Mouse (Mus musculus) gonadal fat pad, adult 2 months (tissue): ENCODE measurements around the gene Fbxo41. TPM values are rescaled to one million over a fixed set of nuclear protein-coding genes. Genes with fewer than 3 reads are reported as not detected.
"Not testable (repeated sequence)": the region's sequence is repeated elsewhere in the genome, so short reads cannot be mapped to it uniquely, and the experiment has no call there.

Experiments used
- DNase-seq: peaks from one replicate; pipeline ENCODE4 v3.0.0-alpha.2; 2012; ENCODE audit warnings: low read depth
- polyA plus RNA-seq: library from polyadenylated mRNA; depleted of rRNA; stranded (reverse); fragments of >200 nt; gene quantifications from 2 replicates; pipeline ENCODE4 v1.2.3, GENCODE M21; 2012

Fbxo41 gene
- polyA plus RNA-seq, 1 experiment: 0.09 TPM

- DNase-seq: no peak
Observed at GRCm38 (mm10) chr6:85491606-85492005, 11.2 kb downstream of the Fbxo41 start.

DNA sequence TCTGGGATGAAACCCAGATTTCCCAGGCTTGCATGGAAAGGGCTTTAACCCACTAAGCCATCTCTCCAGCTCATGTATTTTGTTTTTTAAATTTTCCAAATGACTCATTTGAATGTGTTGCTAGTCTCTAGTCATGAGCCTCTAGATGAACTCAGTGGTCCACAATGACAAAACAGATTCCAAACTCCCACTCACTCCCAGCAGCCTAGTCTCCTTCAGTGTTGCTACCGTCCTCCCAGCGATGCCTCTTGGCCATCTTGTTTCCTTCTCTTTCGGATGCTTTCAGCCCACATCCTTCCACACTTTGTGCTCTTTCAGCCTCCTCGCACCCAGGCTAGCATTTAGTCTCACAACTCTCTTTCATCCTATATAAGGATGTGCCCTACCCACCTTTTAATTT lies 12.5 kb downstream of the Fbxo41 start:
- no peak for DNase-seq

DNA sequence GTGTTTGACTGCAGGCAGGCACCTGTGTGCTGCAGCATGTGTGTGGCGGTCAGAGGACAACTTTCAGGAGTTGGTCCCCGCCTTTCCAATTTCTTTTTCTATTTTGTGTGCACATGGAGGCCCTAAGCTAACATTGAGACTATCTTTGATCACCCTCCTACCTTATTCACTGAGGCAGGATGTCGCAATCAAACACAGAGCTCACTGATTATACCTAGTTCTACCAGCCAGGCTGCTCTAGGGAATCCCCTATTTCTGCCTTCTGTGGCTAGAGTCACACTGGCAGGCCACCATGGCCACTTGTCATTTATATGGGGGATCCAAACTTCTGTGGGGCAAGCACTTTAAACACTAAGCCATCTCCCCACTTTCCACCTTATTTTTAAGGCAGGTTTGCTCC lies 13.1 kb downstream of the Fbxo41 start:
- DNase-seq: no peak

DNA sequence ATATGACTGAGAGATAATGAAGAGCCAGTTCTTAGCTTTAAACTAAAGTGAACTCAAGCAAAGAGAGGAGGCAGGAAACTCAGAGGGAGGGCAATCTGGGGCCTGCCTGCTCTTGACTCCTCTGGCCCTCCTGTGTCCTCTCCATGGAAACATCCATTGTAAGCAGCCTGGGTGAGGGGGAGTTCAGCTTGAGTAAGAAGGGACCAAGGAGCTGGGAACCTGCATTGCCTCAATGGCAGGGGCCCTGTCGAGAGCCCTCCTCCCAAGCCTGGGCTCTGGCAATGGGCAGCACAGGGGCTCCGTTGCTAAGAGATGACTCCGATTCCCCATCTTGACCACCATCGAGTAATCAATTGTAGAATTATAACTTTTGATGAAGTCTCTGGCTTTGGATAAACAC lies 14.3 kb downstream of the Fbxo41 start:
- DNase-seq: no peak

GRCm38 (mm10) chr6:85485738-85486137 lies 17.1 kb downstream of the Fbxo41 start:
- DNase-seq: no peak

GRCm38 (mm10) chr6:85483843-85484721 lies 18.7 kb downstream of the Fbxo41 start:
- no peak for DNase-seq

- DNase-seq: no peak
Observed at GRCm38 (mm10) chr6:85480685-85481084, 22.1 kb downstream of the Fbxo41 start.

- no peak for DNase-seq
Observed at GRCm38 (mm10) chr6:85479979-85480378, 22.8 kb downstream of the Fbxo41 start.

- no peak for DNase-seq
Observed at GRCm38 (mm10) chr6:85478416-85478815, 24.4 kb downstream of the Fbxo41 start.

- no peak for DNase-seq
Observed at GRCm38 (mm10) chr6:85477366-85477917, 25.4 kb downstream of the Fbxo41 start.

GRCm38 (mm10) chr6:85475581-85475980 lies 27.2 kb downstream of the Fbxo41 start:
- DNase-seq: no peak

DNA sequence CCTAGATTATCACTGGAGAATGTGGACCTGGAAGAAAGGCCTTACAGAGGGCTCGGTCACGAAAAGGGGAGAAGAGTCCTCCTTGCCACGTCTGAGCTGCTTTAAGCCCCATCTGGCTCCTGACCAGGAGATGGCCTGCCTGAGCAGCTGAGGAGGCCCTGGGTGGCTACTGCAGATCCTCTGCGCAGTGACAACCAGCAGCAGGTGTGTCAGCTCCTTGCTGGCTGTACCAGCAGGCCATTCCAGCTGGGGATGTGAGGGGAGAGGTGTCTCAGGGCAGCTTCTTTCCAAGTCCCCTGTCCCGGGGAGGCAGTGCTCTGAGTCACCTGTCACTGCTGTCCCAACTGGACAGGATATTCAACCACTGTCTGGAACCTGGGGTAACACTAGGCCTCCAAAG lies 30.3 kb downstream of the Fbxo41 start:
- no peak for DNase-seq

DNA sequence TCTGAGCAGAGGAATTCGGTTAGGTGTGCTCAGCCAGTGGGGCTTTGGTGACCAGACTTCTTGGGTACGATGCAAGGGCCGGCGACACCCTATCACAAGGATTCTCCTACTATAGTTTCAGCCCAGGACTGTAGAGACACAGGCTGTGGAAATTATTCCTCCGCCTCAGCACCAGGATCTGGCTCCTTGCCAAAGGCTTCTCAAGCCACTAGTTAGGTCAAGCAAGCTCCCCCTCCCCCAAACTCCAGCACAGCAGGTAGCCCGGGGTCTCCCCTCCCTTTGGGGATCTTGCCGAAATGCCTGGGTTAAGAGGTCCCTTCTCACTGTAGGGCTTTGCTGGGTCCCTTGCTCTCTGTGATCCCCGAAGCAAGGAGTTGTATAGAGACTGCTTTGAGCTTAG lies 30.8 kb downstream of the Fbxo41 start:
- DNase-seq: no peak

- no peak for DNase-seq
Observed at GRCm38 (mm10) chr6:85469660-85470430, 32.9 kb downstream of the Fbxo41 start.

DNA sequence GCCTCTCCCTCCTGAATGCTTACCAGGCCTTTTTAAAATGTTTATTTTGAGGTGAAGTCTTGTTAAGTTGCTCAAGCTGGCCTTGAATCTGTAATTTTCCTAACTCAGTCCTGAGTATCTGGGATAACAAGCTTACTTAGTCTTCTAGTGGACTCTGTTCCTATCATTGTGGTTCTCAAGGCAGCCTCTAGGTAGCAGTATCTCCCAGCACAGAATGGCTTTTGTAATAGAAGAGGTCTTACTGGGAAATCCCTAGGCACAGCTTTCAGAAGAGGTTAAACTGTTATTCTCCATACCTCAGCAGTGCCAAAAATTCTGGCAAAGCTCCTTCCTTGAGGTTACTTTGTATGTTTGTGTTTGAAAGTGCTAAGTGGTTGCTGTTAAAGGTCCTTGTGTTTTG lies 37.4 kb downstream of the Fbxo41 start:
- no peak for DNase-seq

DNA sequence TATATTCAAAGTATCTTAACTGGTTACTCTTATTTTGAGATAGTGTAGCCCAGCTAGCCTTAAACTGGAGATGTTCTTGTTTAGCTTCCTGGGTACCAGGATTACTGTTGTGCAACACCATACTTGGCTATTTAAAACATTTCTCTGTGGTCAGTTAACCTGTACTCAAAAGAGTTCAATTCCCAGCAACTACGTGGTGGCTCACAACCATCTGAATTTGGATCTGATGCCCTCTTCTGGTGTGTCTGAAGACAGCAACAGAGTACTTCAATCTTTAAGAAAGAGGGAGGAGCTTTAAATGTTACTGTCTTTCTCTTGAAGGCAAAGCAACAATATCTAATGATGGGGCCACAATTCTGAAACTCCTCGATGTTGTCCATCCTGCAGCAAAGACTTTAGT lies 43.2 kb downstream of the Fbxo41 start:
- no peak for DNase-seq

- no peak for DNase-seq
Observed at GRCm38 (mm10) chr6:85452816-85453215, 50.0 kb downstream of the Fbxo41 start.

GRCm38 (mm10) chr6:85452411-85452665 lies 50.5 kb downstream of the Fbxo41 start:
- no peak for DNase-seq

DNA sequence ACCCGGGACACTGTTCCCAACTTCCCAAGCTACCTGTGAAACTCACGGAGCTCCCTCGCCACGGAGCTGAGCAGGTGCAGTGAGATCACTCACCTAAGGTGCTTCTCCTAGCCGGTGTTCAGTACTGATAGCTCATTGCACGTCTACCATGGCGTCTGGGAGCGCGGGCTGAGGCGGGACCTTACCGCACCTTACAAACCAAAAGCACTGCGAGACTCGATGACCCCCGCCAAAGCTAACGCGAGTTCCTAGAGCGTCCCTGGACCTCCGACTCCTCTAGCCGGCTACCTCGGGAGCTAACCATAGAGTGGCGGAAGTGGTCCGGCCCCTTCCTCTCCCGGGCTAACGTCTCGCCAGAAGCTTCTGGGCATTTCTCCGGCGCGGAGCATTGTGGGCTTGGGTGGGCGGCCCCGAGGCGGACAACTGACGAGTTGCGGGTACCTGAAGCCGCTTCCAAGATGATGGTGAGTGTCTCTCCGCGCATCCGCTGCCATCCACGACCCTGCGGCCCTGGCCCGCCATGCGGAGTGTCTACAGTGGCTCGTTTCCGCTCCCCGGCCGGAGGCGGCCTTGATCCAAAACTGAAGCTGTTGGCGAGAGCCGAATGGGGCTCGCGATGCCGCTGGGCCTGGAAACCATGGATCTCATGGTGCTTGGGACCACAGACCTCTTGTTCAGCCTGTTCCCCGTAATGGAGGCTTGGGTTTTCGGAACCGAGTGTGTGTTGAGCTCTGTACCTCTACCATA lies 51.0 kb downstream of the Fbxo41 start, which contains the start of gene Pradc1:
TSS of gene Pradc1 (minus strand) at position 307 of the 747 bp plus-strand sequence.
- DNase-seq: peak; percentile 82

- DNase-seq: peak; percentile 93
Observed at GRCm38 (mm10) chr6:85450697-85451663, 51.8 kb downstream of the Fbxo41 start, which contains the start of gene Cct7. TSS of gene Cct7 (plus strand) at chr6:85451514.

DNA sequence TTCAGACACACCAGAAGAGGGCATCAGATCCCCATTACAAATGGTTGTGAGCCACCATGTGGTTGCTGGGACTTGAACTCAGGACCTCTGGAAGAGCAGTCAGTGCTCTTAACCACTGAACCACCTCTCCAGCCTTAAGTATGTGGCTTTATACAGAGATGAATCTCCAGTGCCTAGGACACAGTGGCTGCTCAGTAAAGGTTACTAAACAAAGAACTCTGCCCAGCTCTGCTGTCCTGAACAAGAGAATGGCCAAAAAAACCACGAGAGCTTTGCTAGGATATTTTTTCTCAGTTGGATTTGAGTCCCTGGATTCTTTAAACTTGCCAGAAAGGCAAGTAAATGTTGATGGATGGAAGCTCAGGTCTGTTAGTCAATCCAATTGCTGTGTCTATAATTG lies 52.7 kb downstream of the Fbxo41 start:
- not testable (repeated sequence) for DNase-seq
